Mouse (Mus musculus): ENCODE measurements at regions not wholly inside any gene's neighbourhood (a gene's known extent, or its start where the extent isn't known, plus 50 kb on each side); places are given as distances from the start of the nearest gene placed in this dataset.

- H3K4me1 ChIP-seq (ENCODE audit: control insufficient read depth, insufficient read depth, low read length), result no peaks in the 10 kb centered on the region
- 74% methylated on average over 16 of the region's 16 CpGs for WGBS
- ATAC-seq (ENCODE audit: insufficient read depth, low FRiP score, low TSS enrichment), result no peak
Measured at GRCm38 (mm10) chr12:25189174-25189761, 92.3 kb upstream of the Id2 start.

GRCm38 (mm10) chr12:25188556-25188955 lies 91.6 kb upstream of the Id2 start:
- H3K9me3 ChIP-seq (ENCODE audit: control insufficient read depth, low read length), result no peaks in the 10 kb centered on the region
- no peak overlapping the region for H3K4me2 ChIP-seq (ENCODE audit: low read depth)
- no peaks in the 10 kb centered on the region for H3K4me1 ChIP-seq (ENCODE audit: control insufficient read depth, insufficient read depth, low read length)
- no peaks in the 10 kb centered on the region for H3K27me3 ChIP-seq (ENCODE audit: control insufficient read depth, insufficient read depth, low read length)
- no peak for ATAC-seq (ENCODE audit: insufficient read depth, low FRiP score, low TSS enrichment)
- 81% methylated on average over 3 of the region's 3 CpGs for WGBS
- no peaks in the 10 kb centered on the region for H3K36me3 ChIP-seq (ENCODE audit: control insufficient read depth, insufficient read depth, low read length)
- no peak overlapping the region for H3K9ac ChIP-seq (ENCODE audit: low read length)
- H3K4me3 ChIP-seq (ENCODE audit: low read depth, low read length), result no peak overlapping the region
- DNase-seq (ENCODE audit: low spot score), result no peak
- H3K27ac ChIP-seq (ENCODE audit: low read depth, low read length), result no peak overlapping the region

More at GRCm38 (mm10) chr12:25189174-25189761, 92.3 kb upstream of the Id2 start:
- Histone ChIP-seq H3K4me2 (ENCODE audit: low read depth) (no peak overlapping the region), H3K36me3 (ENCODE audit: control insufficient read depth, insufficient read depth, low read length) (no peaks in the 10 kb centered on the region), H3K9me3 (ENCODE audit: control insufficient read depth, low read length) (no peaks in the 10 kb centered on the region), H3K4me3 (ENCODE audit: low read depth, low read length) (no peak overlapping the region), H3K27ac (ENCODE audit: low read depth, low read length) (no peak overlapping the region), H3K27me3 (ENCODE audit: control insufficient read depth, insufficient read depth, low read length) (no peaks in the 10 kb centered on the region), H3K9ac (ENCODE audit: low read length) (no peak overlapping the region)
- no peak for DNase-seq (ENCODE audit: low spot score)

GRCm38 (mm10) chr12:25187216-25187615 lies 90.3 kb upstream of the Id2 start:
- Histone ChIP-seq H3K4me2 (ENCODE audit: low read depth) (no peak overlapping the region), H3K9me3 (ENCODE audit: control insufficient read depth, low read length) (no peaks in the 10 kb centered on the region), H3K4me1 (ENCODE audit: control insufficient read depth, insufficient read depth, low read length) (no peaks in the 10 kb centered on the region), H3K27ac (ENCODE audit: low read depth, low read length) (no peak overlapping the region), H3K9ac (ENCODE audit: low read length) (no peak overlapping the region), H3K36me3 (ENCODE audit: control insufficient read depth, insufficient read depth, low read length) (no peaks in the 10 kb centered on the region), H3K27me3 (ENCODE audit: control insufficient read depth, insufficient read depth, low read length) (no peaks in the 10 kb centered on the region), H3K4me3 (ENCODE audit: low read depth, low read length) (no peak overlapping the region)
- ATAC-seq (ENCODE audit: insufficient read depth, low FRiP score, low TSS enrichment), result no peak
- no peak for DNase-seq (ENCODE audit: low spot score)
- 83% methylated on average over 3 of the region's 3 CpGs for WGBS

- Histone ChIP-seq H3K4me2 (ENCODE audit: low read depth) (no peak overlapping the region), H3K27ac (ENCODE audit: low read depth, low read length) (no peak overlapping the region), H3K9me3 (ENCODE audit: control insufficient read depth, low read length) (no peaks in the 10 kb centered on the region), H3K4me3 (ENCODE audit: low read depth, low read length) (no peak overlapping the region), H3K27me3 (ENCODE audit: control insufficient read depth, insufficient read depth, low read length) (no peaks in the 10 kb centered on the region), H3K36me3 (ENCODE audit: control insufficient read depth, insufficient read depth, low read length) (no peaks in the 10 kb centered on the region), H3K9ac (ENCODE audit: low read length) (no peak overlapping the region), H3K4me1 (ENCODE audit: control insufficient read depth, insufficient read depth, low read length) (no peaks in the 10 kb centered on the region)
- no peak for DNase-seq (ENCODE audit: low spot score)
- no peak for ATAC-seq (ENCODE audit: insufficient read depth, low FRiP score, low TSS enrichment)
- WGBS, result 92% methylated on average over 4 of the region's 4 CpGs
Measured at GRCm38 (mm10) chr12:25182680-25183079, 85.7 kb upstream of the Id2 start.

- no peaks in the 10 kb centered on the region for H3K27me3 ChIP-seq (ENCODE audit: control insufficient read depth, insufficient read depth, low read length)
- no peak overlapping the region for H3K27ac ChIP-seq (ENCODE audit: low read depth, low read length)
- WGBS, result 97% methylated on average over 8 of the region's 8 CpGs
- no peak overlapping the region for H3K4me3 ChIP-seq (ENCODE audit: low read depth, low read length)
- ATAC-seq (ENCODE audit: insufficient read depth, low FRiP score, low TSS enrichment) (no peak), DNase-seq (ENCODE audit: low spot score) (no peak)
- H3K9ac ChIP-seq (ENCODE audit: low read length), result no peak overlapping the region
- H3K36me3 ChIP-seq (ENCODE audit: control insufficient read depth, insufficient read depth, low read length), result no peaks in the 10 kb centered on the region
- H3K9me3 ChIP-seq (ENCODE audit: control insufficient read depth, low read length), result no peaks in the 10 kb centered on the region
- no peaks in the 10 kb centered on the region for H3K4me1 ChIP-seq (ENCODE audit: control insufficient read depth, insufficient read depth, low read length)
- H3K4me2 ChIP-seq (ENCODE audit: low read depth), result no peak overlapping the region
Measured at GRCm38 (mm10) chr12:25181317-25181716, 84.4 kb upstream of the Id2 start.

GRCm38 (mm10) chr12:25180861-25181260 lies 83.9 kb upstream of the Id2 start:
- Histone ChIP-seq H3K4me3 (ENCODE audit: low read depth, low read length) (no peak overlapping the region), H3K36me3 (ENCODE audit: control insufficient read depth, insufficient read depth, low read length) (no peaks in the 10 kb centered on the region), H3K9me3 (ENCODE audit: control insufficient read depth, low read length) (no peaks in the 10 kb centered on the region), H3K4me1 (ENCODE audit: control insufficient read depth, insufficient read depth, low read length) (no peaks in the 10 kb centered on the region), H3K9ac (ENCODE audit: low read length) (no peak overlapping the region), H3K4me2 (ENCODE audit: low read depth) (no peak overlapping the region), H3K27me3 (ENCODE audit: control insufficient read depth, insufficient read depth, low read length) (no peaks in the 10 kb centered on the region), H3K27ac (ENCODE audit: low read depth, low read length) (no peak overlapping the region)
- 100% methylated on average over 1 of the region's 1 CpGs for WGBS
- DNase-seq (ENCODE audit: low spot score) (no peak), ATAC-seq (ENCODE audit: insufficient read depth, low FRiP score, low TSS enrichment) (no peak)

- DNase-seq (ENCODE audit: low spot score) (no peak), ATAC-seq (ENCODE audit: insufficient read depth, low FRiP score, low TSS enrichment) (no peak)
- Histone ChIP-seq H3K4me2 (ENCODE audit: low read depth) (no peak overlapping the region), H3K36me3 (ENCODE audit: control insufficient read depth, insufficient read depth, low read length) (no peaks in the 10 kb centered on the region), H3K27ac (ENCODE audit: low read depth, low read length) (no peak overlapping the region), H3K4me1 (ENCODE audit: control insufficient read depth, insufficient read depth, low read length) (no peaks in the 10 kb centered on the region), H3K27me3 (ENCODE audit: control insufficient read depth, insufficient read depth, low read length) (no peaks in the 10 kb centered on the region), H3K9ac (ENCODE audit: low read length) (no peak overlapping the region), H3K9me3 (ENCODE audit: control insufficient read depth, low read length) (no peaks in the 10 kb centered on the region), H3K4me3 (ENCODE audit: low read depth, low read length) (no peak overlapping the region)
- WGBS, result 84% methylated on average over 3 of the region's 3 CpGs
Measured at GRCm38 (mm10) chr12:25180289-25180688, 83.3 kb upstream of the Id2 start.

GRCm38 (mm10) chr12:25178491-25179115 lies 81.7 kb upstream of the Id2 start:
- DNase-seq (ENCODE audit: low spot score) (no peak), ATAC-seq (ENCODE audit: insufficient read depth, low FRiP score, low TSS enrichment) (no peak)
- no peak overlapping the region for H3K4me2 ChIP-seq (ENCODE audit: low read depth)
- H3K9ac ChIP-seq (ENCODE audit: low read length), result no peak overlapping the region
- H3K27ac ChIP-seq (ENCODE audit: low read depth, low read length), result no peak overlapping the region
- H3K4me1 ChIP-seq (ENCODE audit: control insufficient read depth, insufficient read depth, low read length), result no peaks in the 10 kb centered on the region
- 86% methylated on average over 5 of the region's 5 CpGs for WGBS
- H3K4me3 ChIP-seq (ENCODE audit: low read depth, low read length), result no peak overlapping the region
- H3K9me3 ChIP-seq (ENCODE audit: control insufficient read depth, low read length), result no peaks in the 10 kb centered on the region
- no peaks in the 10 kb centered on the region for H3K27me3 ChIP-seq (ENCODE audit: control insufficient read depth, insufficient read depth, low read length)
- H3K36me3 ChIP-seq (ENCODE audit: control insufficient read depth, insufficient read depth, low read length), result no peaks in the 10 kb centered on the region

GRCm38 (mm10) chr12:25177827-25178226 lies 80.9 kb upstream of the Id2 start:
- H3K27ac ChIP-seq (ENCODE audit: low read depth, low read length), result no peak overlapping the region
- WGBS, result 77% methylated on average over 3 of the region's 3 CpGs
- no peak for ATAC-seq (ENCODE audit: insufficient read depth, low FRiP score, low TSS enrichment)
- no peak overlapping the region for H3K4me2 ChIP-seq (ENCODE audit: low read depth)
- H3K36me3 ChIP-seq (ENCODE audit: control insufficient read depth, insufficient read depth, low read length), result no peaks in the 10 kb centered on the region
- H3K27me3 ChIP-seq (ENCODE audit: control insufficient read depth, insufficient read depth, low read length), result no peaks in the 10 kb centered on the region
- H3K4me3 ChIP-seq (ENCODE audit: low read depth, low read length), result no peak overlapping the region
- H3K9me3 ChIP-seq (ENCODE audit: control insufficient read depth, low read length), result no peaks in the 10 kb centered on the region
- no peak for DNase-seq (ENCODE audit: low spot score)
- no peaks in the 10 kb centered on the region for H3K4me1 ChIP-seq (ENCODE audit: control insufficient read depth, insufficient read depth, low read length)
- H3K9ac ChIP-seq (ENCODE audit: low read length), result no peak overlapping the region
